Mouse (Mus musculus): ENCODE measurements at regions not wholly inside any gene's neighbourhood (a gene's known extent, or its start where the extent isn't known, plus 50 kb on each side); places are given as distances from the start of the nearest gene placed in this dataset.
A peak's percentile ranks its signal among the peaks of the same experiment; 100 is the strongest.
"Not testable (repeated sequence)": the region's sequence is repeated elsewhere in the genome, so short reads cannot be mapped to it uniquely, and the experiment has no call there.

DNA sequence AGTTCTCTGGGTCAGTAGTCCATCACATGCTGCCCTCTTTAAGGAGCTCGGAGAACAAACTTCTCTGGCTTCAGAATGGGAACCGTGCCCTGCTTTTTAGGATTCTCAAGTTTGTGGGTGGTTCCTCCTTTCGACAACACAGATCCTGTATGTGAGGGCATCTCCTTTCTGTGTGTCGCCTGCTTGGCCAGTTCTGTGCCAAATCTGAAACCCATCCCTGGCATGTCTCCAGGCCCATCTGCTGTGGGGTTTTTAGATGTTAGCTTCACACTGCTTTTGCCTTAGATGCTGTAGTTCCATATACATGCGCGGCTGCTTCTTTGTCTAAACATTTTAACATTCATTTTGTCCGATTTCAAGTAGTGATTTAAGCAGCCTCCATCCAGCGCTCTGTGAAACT lies 93.0 kb upstream of the Vldlr start:
- DNase-seq = no peak
- intact Hi-C loops (cut with DNase I) = no loop called here

DNA sequence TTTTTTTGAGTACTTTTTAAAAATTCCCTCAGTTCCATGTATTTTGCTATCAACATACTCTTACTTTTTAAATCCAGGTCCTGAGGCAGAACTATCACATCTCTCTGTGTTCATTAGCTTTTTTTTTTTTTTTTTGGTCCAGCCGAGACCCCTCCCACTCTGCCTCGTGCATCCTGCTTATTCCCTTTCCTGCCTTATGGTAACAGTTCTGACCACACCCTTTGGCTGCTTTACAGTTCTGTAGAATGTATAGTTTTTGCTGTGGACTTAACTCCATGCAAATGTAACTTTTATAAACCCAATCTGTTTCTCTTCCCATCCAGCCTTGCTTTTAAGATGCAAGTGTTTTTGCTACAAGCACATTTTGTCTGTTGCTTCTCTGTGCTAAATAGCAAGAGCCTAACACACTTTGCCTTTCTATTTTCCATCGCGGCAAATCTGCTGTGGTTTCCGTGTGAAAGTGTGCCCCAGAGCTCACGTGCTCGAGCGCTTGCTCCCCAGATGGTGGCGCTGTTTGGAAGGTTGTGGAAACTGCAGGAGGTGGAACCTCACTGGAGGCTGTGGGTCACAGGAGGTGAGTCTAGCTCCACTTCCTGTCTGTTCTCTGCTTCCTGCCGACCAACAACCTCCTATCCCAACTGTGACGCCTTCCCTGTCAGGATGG lies 92.3 kb upstream of the Vldlr start:
- DNase-seq = peak; percentile 56 to 72
- intact Hi-C loops (cut with DNase I) = no loop called here

DNA sequence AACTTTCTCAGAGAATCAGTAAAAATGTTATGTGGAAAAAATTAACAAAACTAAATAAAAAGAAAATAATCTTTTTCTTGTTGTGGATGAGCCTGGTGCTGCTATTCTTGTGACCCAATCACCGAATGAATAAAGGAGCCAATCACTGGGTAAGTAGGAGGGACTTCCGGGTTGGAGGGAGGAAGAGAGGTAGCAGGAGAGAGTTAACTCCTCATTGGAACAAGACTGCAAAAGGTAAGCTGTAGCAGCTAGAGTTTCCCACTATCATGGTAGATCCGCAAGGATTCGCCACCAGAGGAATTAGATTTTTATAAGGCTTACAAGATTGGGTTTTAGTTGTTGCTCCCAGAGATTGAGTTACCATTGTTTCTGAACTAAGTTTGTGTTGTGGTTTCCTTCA lies 87.8 kb upstream of the Vldlr start:
- DNase-seq; intact Hi-C loops (cut with DNase I): not testable (repeated sequence)

DNA sequence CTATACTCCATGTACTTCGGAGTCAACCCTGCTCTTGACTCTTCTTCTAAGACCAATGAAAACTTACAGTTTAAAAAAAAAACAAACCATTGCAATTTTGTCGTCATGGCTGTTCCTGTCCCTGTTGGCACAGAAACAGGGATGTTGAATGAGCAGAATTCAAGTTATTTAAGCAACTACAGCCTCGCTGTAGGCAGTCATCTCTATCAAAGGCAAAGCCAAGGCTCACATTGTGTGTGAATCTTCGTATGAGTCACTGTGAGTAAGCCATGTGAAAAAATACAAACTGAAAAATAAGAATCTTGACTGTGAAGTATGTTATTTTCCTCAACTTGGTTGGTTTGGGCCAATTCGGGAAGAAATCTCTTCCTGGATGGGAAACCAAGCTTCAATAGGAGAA lies 81.9 kb upstream of the Vldlr start:
- DNase-seq = no peak
- intact Hi-C loops (cut with DNase I) = no loop called here

DNA sequence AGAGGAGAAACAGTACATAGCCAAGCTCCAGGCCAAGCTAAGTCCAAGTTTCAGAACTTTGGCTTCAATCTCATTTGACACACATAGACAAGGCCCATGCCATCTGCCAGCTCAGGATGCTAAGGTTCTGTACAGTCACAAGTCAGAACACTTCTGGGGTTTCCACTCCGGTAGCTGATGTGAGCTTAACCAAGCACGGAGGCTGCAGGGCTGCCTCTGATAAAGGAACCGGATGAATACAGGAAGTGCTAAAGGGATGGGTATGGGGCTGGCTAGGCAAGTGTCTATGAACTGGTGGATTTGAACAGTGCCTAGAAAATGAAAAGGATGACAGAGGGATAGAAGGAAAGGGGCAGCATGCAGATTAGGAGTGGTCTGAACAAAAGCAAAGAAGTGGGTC lies 75.4 kb upstream of the Vldlr start:
- no peak for DNase-seq
- intact Hi-C loops (cut with DNase I) = no loop called here

DNA sequence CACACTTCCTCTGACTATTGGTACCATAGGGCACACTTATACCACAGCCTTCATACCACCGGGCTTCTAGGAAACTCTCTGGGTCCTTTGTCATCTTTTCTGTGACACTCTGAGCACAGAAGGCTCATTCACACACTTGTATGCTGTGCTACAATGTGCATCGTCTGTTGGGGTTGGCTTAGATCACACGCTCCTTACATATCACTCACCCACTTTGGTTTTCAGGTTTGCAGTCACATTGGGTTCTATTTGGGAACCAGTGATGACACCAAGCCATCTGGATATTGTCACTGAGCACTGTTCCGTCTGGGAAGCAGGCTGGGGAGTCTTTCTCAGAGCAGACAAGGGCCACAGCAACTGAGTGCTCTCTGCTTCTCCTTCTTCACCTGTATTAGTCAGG lies 74.1 kb upstream of the Vldlr start:
- DNase-seq = no peak
- intact Hi-C loops (cut with DNase I) = no loop called here

DNA sequence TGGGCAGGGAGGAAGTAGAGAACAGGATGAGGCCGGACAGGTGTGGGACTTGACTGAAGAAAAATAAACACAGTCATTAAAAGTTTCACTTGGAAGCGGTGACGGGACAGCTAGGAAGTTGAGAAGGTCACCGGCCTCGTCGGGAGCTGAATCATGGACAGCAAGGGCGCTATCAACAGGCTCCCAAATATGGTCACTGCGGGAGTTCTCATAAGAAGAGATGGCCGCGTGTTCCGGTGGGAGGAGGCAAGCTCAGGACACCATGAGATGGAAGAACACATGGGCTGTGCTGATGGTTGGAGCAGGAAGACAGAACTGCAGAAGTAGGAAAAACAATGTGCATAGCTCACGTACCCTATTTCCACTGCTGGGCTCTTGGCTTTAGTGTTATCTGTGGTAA lies 68.9 kb upstream of the Vldlr start:
- intact Hi-C loops (cut with DNase I) = no loop called here
- peak; percentile 7 to 22 for DNase-seq

DNA sequence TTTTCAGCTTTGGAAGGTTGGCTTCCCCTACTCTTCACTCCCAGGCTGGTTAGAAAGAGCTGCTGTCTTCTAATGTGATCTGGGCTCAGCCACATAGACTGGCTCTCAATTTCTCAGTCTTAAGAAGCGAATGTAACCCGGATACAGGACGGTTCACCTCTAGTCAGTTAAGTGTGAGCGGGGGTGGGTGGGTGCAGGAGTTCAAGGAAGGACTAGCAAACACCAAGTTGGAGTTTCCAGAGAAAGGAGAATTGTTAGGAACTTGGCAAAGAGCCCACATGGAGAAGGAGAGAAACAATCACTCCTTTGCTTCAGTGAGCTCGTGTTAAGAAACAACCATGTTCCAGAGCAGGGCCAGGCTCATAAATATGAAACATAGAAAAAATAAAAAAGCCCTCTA lies 68.0 kb upstream of the Vldlr start:
- no peak for DNase-seq
- intact Hi-C loops (cut with DNase I) = no loop called here

DNA sequence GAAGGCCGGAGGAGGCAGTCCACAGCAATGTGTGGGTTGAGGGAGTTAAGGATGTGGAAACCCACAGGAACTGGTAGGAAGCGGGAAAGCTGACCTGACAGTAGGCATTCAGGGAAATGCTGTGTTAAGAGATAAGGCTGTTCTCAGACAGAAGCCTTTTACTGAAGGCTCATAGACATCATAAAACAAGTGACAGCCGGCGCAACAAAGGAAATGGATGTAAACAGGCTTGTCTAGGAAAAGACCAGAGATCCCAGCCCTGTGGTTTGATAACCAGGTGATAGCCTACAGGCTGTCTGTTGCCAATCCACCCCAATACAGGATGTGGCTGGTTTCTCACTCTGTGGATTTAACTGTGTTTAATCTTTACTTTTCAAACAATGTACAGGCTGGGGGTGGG lies 66.7 kb upstream of the Vldlr start:
- intact Hi-C loops (cut with DNase I) = no loop called here
- no peak for DNase-seq

DNA sequence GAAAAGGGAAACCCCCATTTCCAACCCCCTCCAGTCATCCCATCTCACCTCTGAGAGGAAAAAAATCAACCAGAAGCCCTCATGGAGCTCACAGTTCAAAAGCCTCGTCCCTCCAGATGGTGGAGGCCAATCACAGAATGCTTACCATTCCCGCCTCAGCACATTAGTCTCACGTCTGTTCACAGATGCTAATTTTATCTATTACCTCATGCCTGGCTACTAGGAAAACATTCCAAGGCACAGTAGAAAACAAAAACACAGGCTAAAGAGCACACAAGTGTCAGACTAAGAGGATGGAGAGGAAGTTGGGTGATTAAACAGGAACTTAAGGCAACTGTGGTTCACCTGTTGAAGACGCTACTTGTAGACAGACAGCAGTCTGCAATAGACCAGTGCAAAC lies 54.4 kb upstream of the Vldlr start:
- intact Hi-C loops (cut with DNase I) = no loop called here
- no peak for DNase-seq

Measured in heart, postnatal 14 days (tissue).